Mouse (Mus musculus) adrenal gland, postnatal 36 days (tissue): ENCODE measurements around the gene Ssc4d. TPM values are rescaled to one million over a fixed set of nuclear protein-coding genes. Genes with fewer than 3 reads are reported as not detected.

Experiments used
- DNase-seq, 2 experiments: peaks; one replicate each; pipeline ENCODE4 v3.0.0; 2021; ENCODE audit warnings: mixed read lengths in 1 of 2
- total RNA-seq, 2 experiments: library from RNA; stranded (reverse); gene quantifications; 2 replicates each; pipeline ENCODE4 v1.2.3; 2021

The Ssc4d gene
- total RNA-seq, 2 experiments from 2014 or later, result 2.3 to 3.3 TPM

DNA sequence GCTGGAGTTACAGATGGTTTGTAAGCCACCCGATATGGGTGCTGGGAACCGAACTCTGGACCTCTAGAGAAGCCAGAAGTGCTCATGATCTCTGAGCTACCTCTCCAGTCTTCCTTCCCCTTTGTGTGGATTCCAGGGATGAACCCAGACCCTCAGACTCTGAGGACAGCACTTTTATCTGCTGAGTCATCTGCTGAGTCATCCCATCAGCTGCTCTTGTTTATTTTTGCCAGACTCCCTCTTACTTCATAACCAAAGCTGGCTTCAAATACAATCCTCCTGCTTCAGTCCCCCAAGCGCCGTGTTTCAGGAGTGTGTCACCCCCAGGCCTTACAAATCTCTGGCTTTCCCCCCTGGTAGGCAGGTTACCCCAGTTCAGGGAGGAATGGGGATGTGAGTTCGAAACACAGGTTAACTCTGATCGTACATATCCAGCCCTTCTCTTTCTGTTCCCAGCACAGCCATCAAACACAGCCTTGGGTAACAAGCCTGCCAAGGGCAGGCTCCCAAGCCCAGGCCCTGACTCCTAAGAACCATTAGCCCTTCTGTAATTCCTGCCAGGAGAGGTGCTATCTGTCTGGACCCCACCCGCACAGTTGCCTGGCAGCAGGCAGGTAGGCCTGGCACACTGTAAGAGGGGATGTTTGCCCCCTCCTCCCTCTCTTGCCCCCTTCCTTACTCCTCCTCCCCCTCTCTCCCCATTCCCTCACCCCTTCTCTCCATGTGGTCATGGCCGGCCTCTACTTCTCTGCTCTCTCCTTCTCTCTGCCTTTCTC, 1.8 kb upstream of the Ssc4d start:
- DNase-seq, result peak; percentile 54 to 61

DNA sequence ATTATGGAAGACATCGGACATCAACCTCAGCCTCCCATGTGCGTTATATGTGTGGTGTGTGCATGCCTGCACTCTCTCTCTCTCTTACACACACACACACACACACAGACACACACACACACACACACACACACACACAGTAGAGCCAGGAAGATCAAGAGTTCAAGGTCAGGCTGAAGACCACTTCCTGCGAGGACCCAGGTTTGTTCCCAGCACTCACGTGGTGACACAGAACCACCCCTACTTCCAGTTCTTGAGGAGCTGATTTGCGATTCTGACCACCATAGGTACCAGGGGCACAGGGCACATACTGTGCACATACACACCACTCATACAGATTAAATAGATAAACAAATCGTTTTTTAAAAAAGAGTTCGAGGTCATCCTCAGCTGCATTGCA, 2.5 kb downstream of the Ssc4d start:
- no peak for DNase-seq

DNA sequence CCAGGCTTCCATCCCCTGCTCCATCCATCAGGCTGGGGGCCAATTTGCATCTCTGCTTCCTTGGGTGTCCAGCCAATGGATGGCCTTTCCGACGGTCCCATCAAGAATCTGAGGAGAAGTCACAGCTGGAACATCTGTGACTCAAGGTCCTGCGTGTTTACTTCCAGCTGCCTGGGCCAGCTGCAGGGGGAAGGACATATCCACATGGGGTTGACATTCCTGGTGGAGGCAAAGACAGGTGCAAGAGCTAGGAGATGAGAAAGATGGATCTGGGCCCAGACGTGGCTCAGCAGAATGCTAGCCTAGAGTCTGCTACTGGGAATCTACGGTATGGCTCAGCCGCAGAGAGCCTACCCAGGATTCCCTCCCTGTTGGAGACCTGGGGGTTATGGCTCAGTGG, 4.1 kb downstream of the Ssc4d start:
- DNase-seq, result no peak

GRCm38 (mm10) chr5:135968781-135969180, 5.5 kb downstream of the Ssc4d start:
- DNase-seq, result peak; percentile 60 to 68

GRCm38 (mm10) chr5:135966866-135967265, 7.5 kb downstream of the Ssc4d start:
- DNase-seq, result no peak

- DNase-seq, result peak; percentile 25 to 57
Measured at GRCm38 (mm10) chr5:135965501-135965930, 8.8 kb downstream of the Ssc4d start.

DNA sequence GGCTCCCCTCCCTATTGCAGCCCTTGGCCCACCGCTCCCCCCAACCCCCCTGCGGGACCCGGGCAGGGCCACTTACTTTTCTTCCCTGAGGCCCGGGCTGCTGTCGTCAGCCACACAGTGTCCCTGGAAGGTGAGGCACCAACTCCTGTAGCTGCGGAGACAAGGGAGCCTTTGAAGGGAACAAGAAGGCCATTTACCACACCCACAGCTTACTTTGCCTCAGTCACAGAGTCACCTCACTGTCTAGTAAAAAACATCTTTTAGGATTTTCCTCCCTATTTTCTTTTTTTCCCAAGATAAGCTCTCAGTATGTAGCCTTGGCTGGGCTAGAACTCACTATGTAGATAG, 11.1 kb downstream of the Ssc4d start:
- no peak for DNase-seq

DNA sequence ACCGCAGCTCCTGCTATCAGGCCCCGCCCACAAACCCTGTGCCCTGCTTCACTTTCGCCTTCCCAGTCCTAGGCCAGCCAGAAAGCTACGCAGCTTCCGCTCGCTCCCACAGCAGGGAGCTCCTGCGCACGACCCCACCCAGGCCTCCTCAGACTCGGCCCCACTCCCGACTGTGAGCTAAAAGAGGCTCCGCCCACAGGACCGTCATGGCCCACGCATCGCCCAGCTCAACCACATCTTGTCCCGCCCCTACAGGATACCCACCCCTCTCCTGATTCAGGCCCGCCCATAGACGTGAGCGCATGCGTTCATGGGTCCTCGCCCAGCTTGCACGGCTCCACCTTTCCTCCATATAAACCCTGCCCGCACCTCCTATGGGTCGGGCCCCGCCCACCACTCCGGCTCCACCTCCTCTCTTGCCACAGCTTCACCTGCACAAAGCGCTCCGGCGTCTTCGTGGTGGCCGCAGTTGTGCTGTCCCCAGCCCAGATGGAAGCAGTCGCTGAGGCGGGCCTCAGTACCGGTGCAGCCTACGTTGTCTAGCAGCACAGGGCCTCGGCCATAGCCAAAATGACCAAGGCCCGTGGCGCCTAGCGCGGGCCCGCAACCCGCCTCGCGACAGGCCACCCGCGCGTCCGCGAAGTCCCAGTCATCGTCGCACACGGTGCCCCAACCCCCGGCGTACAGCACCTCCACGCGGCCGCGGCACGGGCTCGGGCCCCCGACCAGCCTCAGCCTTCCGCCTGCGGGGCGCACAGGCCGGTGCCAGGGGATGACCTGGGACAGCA, 11.6 kb downstream of the Ssc4d start:
- peak; percentile 98 to 99 for DNase-seq

GRCm38 (mm10) chr5:135962125-135962491, 12.2 kb downstream of the Ssc4d start:
- no peak for DNase-seq

DNA sequence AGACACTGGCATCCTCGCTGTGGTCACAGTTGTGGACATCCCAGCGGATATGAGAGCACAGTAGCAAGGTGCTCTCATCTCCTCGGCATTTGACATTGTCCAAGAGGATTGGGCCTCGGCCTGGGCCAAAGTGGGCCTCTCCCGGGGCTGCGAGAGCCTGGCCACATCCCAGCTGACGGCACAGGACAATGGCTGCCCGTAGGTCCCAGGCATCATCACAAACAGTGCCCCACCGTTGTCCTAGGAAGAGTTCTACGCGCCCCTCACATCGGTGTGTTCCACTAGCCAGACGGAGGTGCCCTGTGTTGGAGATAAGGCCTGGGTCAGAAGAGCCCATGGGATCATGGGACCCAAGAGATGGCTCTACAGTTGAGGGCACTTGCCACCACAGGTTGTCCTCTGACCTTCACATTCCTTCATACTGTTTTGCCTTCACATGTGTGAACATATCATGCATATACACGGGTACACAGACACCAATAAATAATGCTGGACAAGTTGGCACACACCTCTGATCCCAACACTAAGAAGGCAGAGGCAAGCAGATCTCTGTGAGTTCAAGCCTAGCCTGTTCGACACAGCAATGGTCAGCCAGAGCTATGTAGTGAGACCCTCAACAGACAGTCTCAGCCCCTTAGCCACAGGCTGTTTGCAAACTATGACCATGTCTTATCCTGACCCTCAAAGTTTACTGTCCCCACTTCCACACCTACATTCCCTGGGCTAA, 13.3 kb downstream of the Ssc4d start:
- no peak for DNase-seq

DNA sequence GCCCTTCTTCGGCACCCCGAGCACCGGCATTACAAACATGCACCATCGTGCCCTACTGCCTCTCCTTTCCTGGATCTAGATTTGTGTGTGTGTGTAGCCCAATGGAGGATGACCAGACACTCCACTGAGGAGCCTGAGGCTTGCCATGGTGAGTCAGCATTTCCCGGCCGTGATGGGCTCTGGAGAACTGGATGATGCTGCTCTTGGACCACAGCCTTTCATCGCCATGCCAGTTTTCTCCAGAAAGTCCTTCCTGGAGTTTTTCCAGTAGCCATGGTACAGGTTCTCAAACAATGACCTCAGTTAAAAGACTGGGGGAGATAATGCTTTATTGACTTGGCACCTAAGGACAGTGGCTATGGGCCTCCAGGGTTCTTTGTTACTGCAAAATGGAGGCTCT, 14.4 kb downstream of the Ssc4d start:
- no peak for DNase-seq

GRCm38 (mm10) chr5:135958367-135958766, 16.0 kb downstream of the Ssc4d start:
- no peak for DNase-seq

DNA sequence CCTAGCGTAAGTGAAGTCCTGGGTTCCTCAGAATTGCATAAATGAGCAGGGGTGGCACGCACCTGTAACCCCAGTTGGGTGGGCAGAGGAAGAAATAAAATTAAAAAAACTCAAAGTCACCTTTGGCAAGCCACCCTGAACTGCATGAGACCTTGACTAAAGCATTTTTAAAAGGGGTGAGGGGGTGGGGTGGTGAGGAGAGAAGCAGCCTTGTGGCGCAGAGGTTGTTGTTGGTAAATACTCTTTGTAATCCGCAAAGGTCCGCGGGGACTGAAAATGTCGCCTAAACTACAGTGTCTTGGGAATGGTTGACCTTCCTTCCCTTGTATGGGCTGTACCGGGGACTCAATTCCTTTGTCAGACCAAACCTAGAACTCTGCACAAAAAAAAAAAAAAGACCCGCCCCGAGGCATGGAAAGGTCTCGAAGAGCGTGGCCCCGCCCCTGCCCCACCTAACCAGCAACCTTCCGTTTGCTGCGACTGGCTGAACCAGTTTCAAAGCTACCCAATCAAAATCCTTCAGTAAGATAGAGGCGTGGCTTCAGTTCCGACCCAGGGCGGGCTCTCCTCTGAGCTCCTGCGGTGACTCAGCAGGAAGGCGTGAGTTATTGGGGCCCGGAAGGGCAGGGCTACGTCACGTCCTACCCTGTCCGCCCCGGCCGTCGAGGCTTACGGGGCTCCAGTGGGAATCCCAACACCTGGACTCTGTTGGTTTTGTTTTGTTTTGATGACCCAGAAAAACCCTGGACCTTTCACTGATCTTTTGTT, 16.9 kb downstream of the Ssc4d start:
- DNase-seq, result peak; percentile 95

DNA sequence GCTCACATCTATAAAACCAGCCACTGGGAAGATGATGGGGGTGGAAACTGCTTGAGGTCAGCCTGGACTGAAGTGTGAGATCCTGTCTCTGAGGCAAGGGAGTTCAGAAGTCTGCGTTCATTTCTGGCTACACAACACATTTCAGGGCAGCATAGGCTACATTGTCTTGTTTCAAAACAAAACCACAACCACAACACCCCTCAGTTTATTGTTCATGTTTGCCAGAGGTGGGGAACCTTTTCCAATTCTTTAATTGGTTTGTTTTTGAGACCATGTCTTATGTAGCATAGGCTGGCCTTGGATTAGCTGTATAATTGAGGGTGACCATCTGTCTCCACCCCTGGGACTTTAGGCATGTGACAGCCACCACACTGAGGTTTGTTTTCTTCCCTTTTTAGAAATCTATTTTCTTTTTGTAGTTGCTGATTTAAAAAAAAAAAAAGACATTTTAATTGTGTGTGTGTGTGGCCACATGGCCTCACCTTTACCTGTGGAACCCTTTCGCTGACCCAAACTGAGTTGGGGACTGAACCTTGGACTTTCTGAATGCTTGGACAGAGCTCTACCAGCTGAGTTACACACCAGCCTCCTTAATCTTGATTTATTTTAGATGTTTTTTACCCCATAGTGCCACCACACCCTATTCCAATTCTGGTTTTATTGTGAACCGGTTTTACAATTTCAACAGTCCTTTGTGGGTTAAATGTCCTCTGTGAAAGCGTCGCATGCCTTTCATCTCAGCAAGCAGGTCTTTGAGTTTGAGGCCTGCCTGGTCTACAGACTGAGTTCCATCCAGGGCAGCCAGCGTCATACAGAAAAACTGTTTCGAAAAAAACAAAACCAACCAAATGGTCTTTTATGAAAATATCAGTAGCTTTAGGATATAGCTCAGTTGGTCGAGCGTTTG, 17.8 kb downstream of the Ssc4d start:
- DNase-seq, result no peak

DNA sequence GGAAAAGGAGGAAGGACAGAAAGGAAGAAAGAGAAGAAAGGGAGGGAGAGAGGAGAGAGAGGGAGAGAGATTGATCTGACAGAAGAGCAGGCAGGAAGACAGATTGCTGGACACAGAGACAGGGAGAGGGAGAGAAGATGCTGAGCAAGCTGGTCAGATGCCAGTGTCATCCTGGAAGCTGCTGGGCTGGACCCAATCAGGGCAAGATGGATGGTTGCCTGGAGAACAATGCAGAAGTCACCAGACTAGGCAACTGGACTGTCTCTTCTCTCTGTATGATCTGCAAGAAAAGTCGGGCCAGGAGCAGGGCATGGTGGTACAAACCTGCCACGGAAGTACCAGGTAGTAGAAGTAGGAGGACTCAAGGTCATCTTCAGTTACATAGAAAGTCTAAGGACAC, 21.5 kb downstream of the Ssc4d start:
- DNase-seq, result no peak

DNA sequence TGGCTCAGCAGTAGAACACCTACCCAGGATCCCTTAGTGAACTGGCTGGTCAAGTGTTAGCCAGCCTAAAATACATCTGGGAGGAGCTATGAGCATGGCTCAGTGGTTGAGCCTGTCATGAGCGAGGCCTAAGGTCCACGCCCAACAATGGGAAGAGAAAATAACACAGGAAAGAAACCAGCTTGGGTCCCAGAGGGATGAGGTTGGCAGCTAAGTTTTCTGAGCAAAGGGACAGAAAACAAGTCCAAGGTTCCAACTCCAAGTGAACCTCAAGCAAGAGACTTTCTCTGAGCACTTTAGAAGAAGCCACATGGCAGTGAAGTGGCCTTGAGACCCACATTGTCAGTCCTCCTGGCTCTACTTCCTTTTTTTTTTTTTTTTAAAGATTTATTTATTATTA, 22.7 kb downstream of the Ssc4d start:
- peak in 1 of 2 experiments; percentile 43 for DNase-seq

DNA sequence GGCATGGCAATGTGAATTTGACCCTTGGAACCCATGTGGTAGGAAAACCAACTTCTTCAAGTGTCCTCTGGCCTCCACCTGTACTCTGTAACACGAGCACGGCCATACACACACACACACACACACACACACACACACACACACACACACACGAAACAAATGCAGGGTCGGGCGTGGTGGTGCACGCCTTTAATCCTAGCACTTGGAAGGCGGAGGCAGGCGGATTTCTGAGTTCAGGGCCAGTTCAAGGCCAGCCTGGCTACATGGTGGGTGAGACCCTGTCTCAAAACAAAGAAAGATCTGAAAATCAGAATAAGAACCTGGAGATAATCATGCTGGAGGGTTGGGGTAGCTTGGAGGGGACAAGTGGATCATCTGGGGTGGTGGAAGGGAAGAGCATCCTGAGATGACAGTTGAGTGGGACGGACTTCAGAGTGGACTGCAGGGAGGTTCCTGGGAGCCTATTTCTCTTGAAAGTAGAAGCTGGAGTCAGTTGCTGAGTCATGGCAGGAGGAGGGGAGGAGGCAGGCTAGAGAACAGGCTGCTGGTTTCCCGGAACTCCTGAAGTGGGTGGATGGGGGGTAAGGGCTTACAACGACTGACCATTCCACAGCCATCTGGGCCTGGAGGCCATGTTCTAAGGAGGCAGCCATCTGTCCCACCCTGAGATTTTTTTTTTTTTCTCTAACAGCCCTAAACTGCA, 23.5 kb downstream of the Ssc4d start:
- DNase-seq, result peak; percentile 56 to 74

DNA sequence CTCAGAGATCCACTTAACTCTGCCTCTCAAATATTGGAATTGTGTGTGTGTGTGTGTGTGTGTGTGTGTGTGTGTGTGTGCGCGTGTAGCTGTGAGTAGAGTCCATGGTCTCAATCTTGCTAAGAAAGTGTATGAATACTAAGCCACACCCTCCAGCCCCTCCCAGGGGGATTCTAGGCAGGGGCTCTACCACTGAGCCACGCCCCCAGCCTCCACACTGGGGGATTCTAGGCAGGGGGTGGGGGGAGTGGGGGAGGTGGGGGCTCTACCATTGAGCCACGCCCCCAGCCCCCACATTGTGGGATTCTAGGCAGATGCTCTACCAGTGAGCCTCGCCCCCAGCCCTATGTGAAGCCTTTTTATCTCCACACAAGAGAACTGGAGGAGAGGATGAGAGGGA, 27.7 kb downstream of the Ssc4d start:
- no peak for DNase-seq

DNA sequence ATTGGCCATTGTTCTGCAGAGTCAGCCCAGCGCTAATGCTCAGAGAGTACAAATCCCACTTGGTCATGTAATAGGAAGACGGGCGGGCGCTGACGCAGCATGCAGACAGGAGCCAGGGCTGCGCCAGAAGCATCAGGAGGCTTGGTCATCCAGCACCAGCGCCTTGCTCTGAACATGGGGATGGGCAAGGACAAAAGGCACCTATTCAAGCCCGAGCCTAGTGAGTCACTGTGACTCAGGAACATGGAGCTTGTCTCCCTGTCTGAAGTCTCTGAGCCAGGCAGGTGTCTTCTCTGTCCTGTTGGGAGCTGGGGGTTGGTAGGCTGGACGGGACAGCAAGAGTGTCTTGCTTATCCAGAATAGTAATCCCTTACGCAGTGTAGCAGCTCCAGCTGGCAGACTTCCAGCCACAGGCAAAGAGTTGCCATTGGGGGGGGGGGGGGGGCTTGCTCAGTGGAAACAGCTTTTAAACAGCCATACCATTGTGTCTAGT, 28.4 kb downstream of the Ssc4d start:
- peak; percentile 62 to 67 for DNase-seq

GRCm38 (mm10) chr5:135942710-135943109, 31.6 kb downstream of the Ssc4d start:
- DNase-seq, result no peak
